Mouse (Mus musculus) forebrain, embryonic 10.5 days (tissue): ENCODE data around the gene Rere. TPM values are rescaled to one million over a fixed set of nuclear protein-coding genes. Genes with fewer than 3 reads are reported as not detected.

Source experiments
- DNase-seq: peaks from one replicate; pipeline ENCODE4 v3.0.0-alpha.2; 2017; ENCODE audit warnings: low spot score; ENCODE audit errors: extremely low spot score
- H3K27ac ChIP-seq: fragments of 300-500 bp; sonication (generic); 2 replicates; pipeline ENCODE4 v1.5.1; 2016; ENCODE audit warnings: mild to moderate bottlenecking
- H3K27me3 ChIP-seq: fragments of 300-500 bp; sonication (generic); 2 replicates; pipeline ENCODE4 v1.6.1; 2016; ENCODE audit warnings: mild to moderate bottlenecking; ENCODE audit not compliant: poor library complexity, severe bottlenecking
- H3K36me3 ChIP-seq: fragments of 300-500 bp; sonication (generic); replicated peaks from 2 replicates; pipeline ENCODE4 v1.6.1; 2016; ENCODE audit warnings: mild to moderate bottlenecking, moderate library complexity
- H3K4me1 ChIP-seq: fragments of 300-500 bp; sonication (generic); 2 replicates; pipeline ENCODE4 v1.6.1; 2016
- H3K4me3 ChIP-seq: fragments of 300-500 bp; sonication (generic); 2 replicates; pipeline ENCODE4 v1.5.1; 2016; ENCODE audit warnings: mild to moderate bottlenecking, moderate library complexity
- H3K9me3 ChIP-seq: fragments of 300-500 bp; sonication (generic); 2 replicates; pipeline ENCODE4 v1.6.1; 2016; ENCODE audit warnings: mild to moderate bottlenecking, moderate library complexity
- WGBS: fragments of 180-500 bp; shearing (Covaris S2); methylation state at CpG from one replicate; pipeline ENCODE4 v1.1.7; 2016; 5-methylcytosine and 5-hydroxymethylcytosine counted together
- polyA plus RNA-seq: library from polyadenylated mRNA; unstranded; fragments of >200 nt; fragmentation: Nextera tagmentation; extraction: Ambion mirVana; gene quantifications from 2 replicates; pipeline ENCODE4 v1.2.1, GENCODE M21; 2016

Gene Rere
- polyA plus RNA-seq, 1 experiment from 2014 or later, result 31.1 TPM

GRCm38 (mm10) chr4:150447517-150447916 lies 166.1 kb downstream of the Rere start:
- Histone ChIP-seq H3K4me1 (peaks cover 80% of the 10 kb centered on the region), H3K36me3 (peaks cover 5% of the 10 kb centered on the region), H3K27ac (peak overlapping the region; percentile 35; the same call in 1 of the 2 replicates), H3K4me3 (no peak overlapping the region), H3K27me3 (no peaks in the 10 kb centered on the region), H3K9me3 (no peaks in the 10 kb centered on the region)
- 94% methylated on average over 3 of the region's 3 CpGs for WGBS
- no peak for DNase-seq

GRCm38 (mm10) chr4:150448433-150448832 lies 167.0 kb downstream of the Rere start:
- Histone ChIP-seq H3K36me3 (peaks cover 3% of the 10 kb centered on the region), H3K27ac (no peak overlapping the region)
- 87% methylated on average over 1 of the region's 1 CpGs for WGBS

GRCm38 (mm10) chr4:150450081-150450691 lies 168.7 kb downstream of the Rere start:
- DNase-seq, result no peak
- no peaks in the 10 kb centered on the region for H3K36me3 ChIP-seq
- no peak overlapping the region for H3K27ac ChIP-seq
- peaks cover 77% of the 10 kb centered on the region for H3K4me1 ChIP-seq
- H3K4me3 ChIP-seq, result no peak overlapping the region
- H3K9me3 ChIP-seq, result no peaks in the 10 kb centered on the region
- H3K27me3 ChIP-seq, result no peaks in the 10 kb centered on the region
- 88% methylated on average over 6 of the region's 6 CpGs for WGBS

More at GRCm38 (mm10) chr4:150448433-150448832, 167.0 kb downstream of the Rere start:
- Histone ChIP-seq H3K4me1 (peaks cover 79% of the 10 kb centered on the region), H3K4me3 (no peak overlapping the region), H3K9me3 (no peaks in the 10 kb centered on the region), H3K27me3 (no peaks in the 10 kb centered on the region)
- no peak for DNase-seq

- H3K4me1 ChIP-seq, result peaks cover 77% of the 10 kb centered on the region
- no peaks in the 10 kb centered on the region for H3K9me3 ChIP-seq
- H3K4me3 ChIP-seq, result no peak overlapping the region
- no peaks in the 10 kb centered on the region for H3K27me3 ChIP-seq
- WGBS, result 84% methylated on average over 11 of the region's 11 CpGs
- no peak for DNase-seq
- no peaks in the 10 kb centered on the region for H3K36me3 ChIP-seq
- no peak overlapping the region for H3K27ac ChIP-seq
Observed at GRCm38 (mm10) chr4:150452155-150452847, 170.9 kb downstream of the Rere start.

GRCm38 (mm10) chr4:150454571-150455306 lies 173.3 kb downstream of the Rere start:
- 72% methylated on average over 12 of the region's 12 CpGs for WGBS
- H3K9me3 ChIP-seq, result no peaks in the 10 kb centered on the region

GRCm38 (mm10) chr4:150455750-150456149 lies 174.3 kb downstream of the Rere start:
- Histone ChIP-seq H3K4me3 (no peak overlapping the region), H3K36me3 (no peaks in the 10 kb centered on the region), H3K27ac (no peak overlapping the region), H3K9me3 (no peaks in the 10 kb centered on the region), H3K27me3 (no peaks in the 10 kb centered on the region), H3K4me1 (peaks cover 84% of the 10 kb centered on the region)
- WGBS, result 81% methylated on average over 1 of the region's 1 CpGs
- DNase-seq, result no peak

More at GRCm38 (mm10) chr4:150454571-150455306, 173.3 kb downstream of the Rere start:
- H3K4me1 ChIP-seq, result peaks cover 83% of the 10 kb centered on the region
- H3K27ac ChIP-seq, result no peak overlapping the region
- H3K4me3 ChIP-seq, result no peak overlapping the region
- no peaks in the 10 kb centered on the region for H3K27me3 ChIP-seq
- H3K36me3 ChIP-seq, result no peaks in the 10 kb centered on the region
- DNase-seq, result no peak

GRCm38 (mm10) chr4:150456452-150456851 lies 175.0 kb downstream of the Rere start:
- H3K27ac ChIP-seq, result peak overlapping the region; percentile 66; the same call in 1 of the 2 replicates
- no peaks in the 10 kb centered on the region for H3K9me3 ChIP-seq
- no peaks in the 10 kb centered on the region for H3K36me3 ChIP-seq
- 29% methylated on average over 7 of the region's 7 CpGs for WGBS
- peaks cover 89% of the 10 kb centered on the region for H3K4me1 ChIP-seq
- no peaks in the 10 kb centered on the region for H3K27me3 ChIP-seq
- DNase-seq, result no peak
- H3K4me3 ChIP-seq, result no peak overlapping the region

- Histone ChIP-seq H3K4me3 (no peak overlapping the region), H3K9me3 (no peaks in the 10 kb centered on the region), H3K27ac (peak overlapping the region; percentile 66), H3K27me3 (no peaks in the 10 kb centered on the region), H3K4me1 (peaks cover 90% of the 10 kb centered on the region), H3K36me3 (no peaks in the 10 kb centered on the region)
- 57% methylated on average over 2 of the region's 2 CpGs for WGBS
- no peak for DNase-seq
Observed at GRCm38 (mm10) chr4:150456886-150457285, 175.4 kb downstream of the Rere start.

GRCm38 (mm10) chr4:150457353-150457752 lies 175.9 kb downstream of the Rere start:
- Histone ChIP-seq H3K36me3 (no peaks in the 10 kb centered on the region), H3K9me3 (no peaks in the 10 kb centered on the region), H3K4me1 (peaks cover 90% of the 10 kb centered on the region), H3K4me3 (no peak overlapping the region), H3K27ac (no peak overlapping the region; the same call in 1 of the 2 replicates), H3K27me3 (no peaks in the 10 kb centered on the region)
- 56% methylated on average over 4 of the region's 4 CpGs for WGBS
- DNase-seq, result no peak

GRCm38 (mm10) chr4:150457771-150458170 lies 176.3 kb downstream of the Rere start:
- H3K4me1 ChIP-seq, result peaks cover 91% of the 10 kb centered on the region
- no peak overlapping the region for H3K27ac ChIP-seq
- no peak for DNase-seq
- WGBS, result 62% methylated on average over 7 of the region's 7 CpGs
- no peaks in the 10 kb centered on the region for H3K9me3 ChIP-seq
- no peak overlapping the region for H3K4me3 ChIP-seq
- H3K36me3 ChIP-seq, result no peaks in the 10 kb centered on the region
- no peaks in the 10 kb centered on the region for H3K27me3 ChIP-seq

- WGBS, result 82% methylated on average over 6 of the region's 6 CpGs
- H3K27ac ChIP-seq, result no peak overlapping the region
- H3K4me3 ChIP-seq, result no peak overlapping the region
- no peaks in the 10 kb centered on the region for H3K27me3 ChIP-seq
- peaks cover 100% of the 10 kb centered on the region for H3K4me1 ChIP-seq
- no peaks in the 10 kb centered on the region for H3K9me3 ChIP-seq
- no peak for DNase-seq
- no peaks in the 10 kb centered on the region for H3K36me3 ChIP-seq
Observed at GRCm38 (mm10) chr4:150459022-150459794, 177.8 kb downstream of the Rere start.

- no peak for DNase-seq
- Histone ChIP-seq H3K27me3 (no peaks in the 10 kb centered on the region), H3K36me3 (no peaks in the 10 kb centered on the region), H3K4me1 (peaks cover 99% of the 10 kb centered on the region), H3K9me3 (no peaks in the 10 kb centered on the region), H3K4me3 (no peak overlapping the region), H3K27ac (no peak overlapping the region)
- WGBS, result 74% methylated on average over 5 of the region's 5 CpGs
Observed at GRCm38 (mm10) chr4:150460451-150460850, 179.0 kb downstream of the Rere start.
